Mouse (Mus musculus) liver, adult (tissue): Measurements from ENCODE around the gene Klhl36.

ENCODE experiments used
- GATA4 ChIP-seq: IDR thresholded peaks from 2 replicates; pipeline ENCODE4 v1.6.1; 2014; ENCODE audit warnings: mild to moderate bottlenecking, low read length; ENCODE audit not compliant: insufficient replicate concordance

The Klhl36 gene

GRCm38 (mm10) chr8:119843444-119843843 is 18.6 kb upstream of the Klhl36 start:
- TF ChIP-seq GATA4: no peak

GRCm38 (mm10) chr8:119844577-119844976 is 17.5 kb upstream of the Klhl36 start:
- no peak for TF ChIP-seq GATA4

- TF ChIP-seq GATA4: no peak
Observed at GRCm38 (mm10) chr8:119847232-119847922, 14.7 kb upstream of the Klhl36 start.

GRCm38 (mm10) chr8:119853521-119853920 is 8.5 kb upstream of the Klhl36 start:
- TF ChIP-seq GATA4: no peak

- no peak for TF ChIP-seq GATA4
Observed at GRCm38 (mm10) chr8:119854035-119854434, 8.0 kb upstream of the Klhl36 start.

GRCm38 (mm10) chr8:119855656-119856055 is 6.4 kb upstream of the Klhl36 start:
- peak; percentile 41; the same call in 1 of the 2 replicates for TF ChIP-seq GATA4

GRCm38 (mm10) chr8:119857767-119858166 is 4.3 kb upstream of the Klhl36 start:
- no peak for TF ChIP-seq GATA4

GRCm38 (mm10) chr8:119862390-119862734 is 296 bp downstream of the Klhl36 start:
- TF ChIP-seq GATA4: no peak

- peak; percentile 58; the same call in 1 of the 2 replicates for TF ChIP-seq GATA4
Observed at GRCm38 (mm10) chr8:119862749-119863148, 683 bp downstream of the Klhl36 start.

GRCm38 (mm10) chr8:119869616-119870015 is 7.5 kb downstream of the Klhl36 start:
- no peak for TF ChIP-seq GATA4

GRCm38 (mm10) chr8:119873181-119873580 is 11.1 kb downstream of the Klhl36 start:
- no peak for TF ChIP-seq GATA4

GRCm38 (mm10) chr8:119881301-119881700 is 19.2 kb downstream of the Klhl36 start:
- no peak for TF ChIP-seq GATA4

GRCm38 (mm10) chr8:119881917-119882316 is 19.9 kb downstream of the Klhl36 start:
- TF ChIP-seq GATA4: no peak

GRCm38 (mm10) chr8:119883281-119883680 is 21.2 kb downstream of the Klhl36 start:
- TF ChIP-seq GATA4: no peak

- 0 out of 2 replicates have a peak, but pooled peaks have one; percentile 6 for TF ChIP-seq GATA4
Observed at GRCm38 (mm10) chr8:119885612-119886011, 23.5 kb downstream of the Klhl36 start.

GRCm38 (mm10) chr8:119887130-119887529 is 25.1 kb downstream of the Klhl36 start:
- no peak for TF ChIP-seq GATA4

GRCm38 (mm10) chr8:119888012-119888411 is 25.9 kb downstream of the Klhl36 start:
- TF ChIP-seq GATA4: no peak
